Mouse (Mus musculus): ENCODE measurements around the gene Hoxb9.

The Hoxb9 gene

GRCm38 (mm10) chr11:96270996-96271540 is at the start of gene Hoxb9:
Gene Hoxb9, plus strand, starts transcription at chr11:96271457.
- DNase-seq (ENCODE audit: low read depth, low spot score): no peak

- no peak for DNase-seq (ENCODE audit: low read depth, low spot score)
Measured at GRCm38 (mm10) chr11:96223813-96224212, 47.4 kb upstream of the Hoxb9 start.

GRCm38 (mm10) chr11:96227676-96228075 is 43.6 kb upstream of the Hoxb9 start:
- DNase-seq (ENCODE audit: low read depth, low spot score): no peak

- DNase-seq (ENCODE audit: low read depth, low spot score): no peak
Measured at GRCm38 (mm10) chr11:96234906-96235305, 36.4 kb upstream of the Hoxb9 start.

GRCm38 (mm10) chr11:96240211-96240610 is 31.0 kb upstream of the Hoxb9 start:
- no peak for DNase-seq (ENCODE audit: low read depth, low spot score)

- DNase-seq (ENCODE audit: low read depth, low spot score): no peak
Measured at GRCm38 (mm10) chr11:96250901-96251300, 20.4 kb upstream of the Hoxb9 start.

GRCm38 (mm10) chr11:96251480-96252031 is 19.7 kb upstream of the Hoxb9 start:
- no peak for DNase-seq (ENCODE audit: low read depth, low spot score)

DNA sequence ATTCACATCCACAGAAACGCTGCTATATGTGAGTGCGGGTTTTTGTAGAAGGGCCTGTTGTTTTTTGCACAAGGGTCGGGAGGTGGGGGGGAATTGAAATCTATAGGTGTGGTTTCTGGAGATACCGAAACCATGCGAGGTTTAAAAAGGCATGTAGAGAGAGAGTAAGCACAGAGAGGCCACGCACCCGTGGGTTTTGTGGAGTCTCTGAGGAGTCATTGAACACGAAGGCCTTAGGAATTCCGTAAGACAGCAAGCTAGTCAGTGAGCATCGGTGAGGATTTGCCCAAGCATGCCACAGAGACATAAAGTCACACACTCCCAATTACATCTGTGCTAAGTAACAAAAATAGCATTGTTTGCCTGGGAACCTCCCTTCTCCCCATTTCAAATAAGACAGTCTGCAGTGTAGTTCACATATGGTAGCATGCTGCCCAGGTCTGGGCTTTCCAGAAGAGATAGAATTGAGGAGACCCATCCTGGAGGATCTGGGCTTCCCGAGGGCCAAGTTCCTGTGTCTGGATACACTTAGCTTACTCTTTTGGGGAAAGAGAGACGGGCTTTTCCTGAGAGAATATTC is 18.6 kb upstream of the Hoxb9 start:
- DNase-seq (ENCODE audit: low read depth, low spot score): no peak

GRCm38 (mm10) chr11:96254221-96254620 is 17.0 kb upstream of the Hoxb9 start:
- no peak for DNase-seq (ENCODE audit: low read depth, low spot score)

DNA sequence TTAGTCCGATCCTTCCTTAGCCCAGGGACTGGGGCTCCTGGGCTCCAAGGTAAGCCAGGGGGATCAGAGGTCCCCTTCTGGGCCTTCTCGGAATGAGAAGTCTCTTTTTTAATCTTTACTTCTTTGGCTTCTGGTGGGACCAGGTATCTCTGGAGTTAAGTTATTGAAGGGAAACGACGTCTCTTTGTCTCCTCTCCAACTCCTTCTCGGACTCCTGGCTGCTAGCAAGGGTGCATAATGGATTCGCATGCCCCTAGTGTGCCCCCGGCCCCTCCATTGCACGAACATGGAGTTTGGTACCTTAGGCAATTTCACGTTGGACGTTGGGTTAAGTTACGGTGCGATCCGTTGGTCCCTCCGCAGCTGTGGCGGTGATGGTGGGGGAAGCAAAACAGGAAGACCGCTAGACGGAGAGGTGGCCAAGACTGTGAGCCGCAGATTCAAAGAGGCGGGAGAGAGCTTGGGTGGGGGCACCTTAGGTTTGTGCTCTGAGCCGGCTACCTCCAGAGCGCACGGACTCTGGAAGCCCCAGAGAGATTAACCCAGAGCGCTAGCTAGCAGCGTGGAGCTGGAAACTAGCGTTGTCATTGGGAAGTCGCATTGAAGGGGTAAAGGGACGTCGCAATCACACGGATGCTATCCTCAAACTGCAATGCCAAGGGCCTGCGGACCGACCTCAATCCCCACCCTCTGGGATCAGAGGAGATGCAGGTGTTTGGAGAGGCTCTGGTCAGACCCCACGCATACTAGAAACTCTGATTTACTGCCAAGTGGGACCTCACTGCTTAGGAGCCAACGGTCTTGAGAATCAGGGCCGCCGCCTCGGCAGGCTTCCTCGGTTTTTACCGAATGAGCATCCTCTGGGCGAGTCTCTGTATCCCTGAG is 15.9 kb upstream of the Hoxb9 start:
- no peak for DNase-seq (ENCODE audit: low read depth, low spot score)

- DNase-seq (ENCODE audit: low read depth, low spot score): no peak
Measured at GRCm38 (mm10) chr11:96255996-96256445, 15.2 kb upstream of the Hoxb9 start.

- no peak for DNase-seq (ENCODE audit: low read depth, low spot score)
Measured at GRCm38 (mm10) chr11:96257141-96257540, 14.1 kb upstream of the Hoxb9 start.

GRCm38 (mm10) chr11:96259038-96259437 is 12.2 kb upstream of the Hoxb9 start:
- no peak for DNase-seq (ENCODE audit: low read depth, low spot score)

- no peak for DNase-seq (ENCODE audit: low read depth, low spot score)
Measured at GRCm38 (mm10) chr11:96259511-96259910, 11.7 kb upstream of the Hoxb9 start.

GRCm38 (mm10) chr11:96260310-96260970 is 10.8 kb upstream of the Hoxb9 start:
- no peak for DNase-seq (ENCODE audit: low read depth, low spot score)

DNA sequence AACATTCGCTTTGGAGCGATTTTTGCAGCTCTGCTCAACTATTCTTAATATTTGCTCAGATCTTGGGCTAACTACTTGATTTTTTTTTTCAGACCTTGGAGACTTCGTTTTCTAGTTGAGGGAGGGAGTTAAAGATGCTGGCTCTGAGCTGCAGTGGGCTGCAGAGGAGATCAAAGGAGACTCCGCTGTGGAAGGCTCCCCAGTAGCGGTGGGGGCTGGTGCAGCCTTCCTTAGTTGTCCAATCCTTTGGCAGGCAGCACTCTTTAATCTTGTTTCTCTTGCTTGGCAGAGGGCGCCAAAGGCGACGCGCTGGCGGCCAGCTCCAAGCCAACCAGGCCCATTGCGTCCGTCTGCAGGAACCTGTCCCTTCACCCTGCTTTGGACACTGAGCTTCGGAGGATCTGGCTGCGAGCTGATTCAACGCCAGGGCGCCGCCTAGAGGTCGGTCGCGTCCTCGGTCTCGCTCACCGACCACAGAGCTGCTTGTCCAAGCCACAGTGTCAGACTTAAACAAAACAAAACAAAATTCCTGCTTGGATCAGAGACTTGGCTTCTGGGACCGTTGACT is 9.8 kb upstream of the Hoxb9 start:
- no peak for DNase-seq (ENCODE audit: low read depth, low spot score)

GRCm38 (mm10) chr11:96262262-96262830 is 8.9 kb upstream of the Hoxb9 start:
- DNase-seq (ENCODE audit: low read depth, low spot score): no peak

DNA sequence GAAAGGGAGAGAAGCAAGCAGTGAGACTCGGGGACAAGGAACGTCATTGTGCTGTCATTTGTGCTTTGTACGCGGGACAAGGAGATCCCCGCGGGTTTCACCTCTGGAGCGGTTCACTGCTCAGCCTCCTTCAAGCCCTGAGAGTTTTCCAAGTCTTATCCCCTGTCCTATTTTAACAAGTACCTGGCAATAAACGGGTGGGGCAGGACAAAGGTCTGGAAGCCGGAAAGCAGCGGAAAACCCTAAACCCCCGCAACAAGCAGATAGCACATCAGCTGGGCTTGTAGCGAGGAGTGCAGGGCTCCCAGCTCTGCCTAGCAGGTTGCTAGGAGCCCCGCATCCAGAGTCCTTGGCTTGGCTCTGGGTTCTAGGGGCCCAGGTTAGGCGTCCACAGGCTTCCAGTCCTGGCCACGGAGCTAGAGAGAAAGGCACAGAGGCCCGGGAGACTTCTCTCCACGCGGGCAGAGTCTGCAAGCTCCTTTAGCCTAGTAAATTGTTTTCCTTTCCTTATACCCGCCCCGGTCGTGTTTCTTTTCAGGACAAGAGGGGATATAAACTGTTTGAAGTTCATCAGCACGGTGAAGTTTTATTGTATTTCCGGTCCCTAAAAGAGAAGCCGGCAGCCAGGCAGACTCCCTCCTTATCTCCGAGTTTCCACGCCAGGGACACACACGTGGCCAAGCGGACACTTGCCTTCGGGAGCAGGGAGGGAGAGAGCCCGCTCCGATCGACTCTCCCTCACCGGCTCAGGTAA is 7.4 kb upstream of the Hoxb9 start:
- DNase-seq (ENCODE audit: low read depth, low spot score): no peak

- no peak for DNase-seq (ENCODE audit: low read depth, low spot score)
Measured at GRCm38 (mm10) chr11:96264390-96265020, 6.8 kb upstream of the Hoxb9 start.

DNA sequence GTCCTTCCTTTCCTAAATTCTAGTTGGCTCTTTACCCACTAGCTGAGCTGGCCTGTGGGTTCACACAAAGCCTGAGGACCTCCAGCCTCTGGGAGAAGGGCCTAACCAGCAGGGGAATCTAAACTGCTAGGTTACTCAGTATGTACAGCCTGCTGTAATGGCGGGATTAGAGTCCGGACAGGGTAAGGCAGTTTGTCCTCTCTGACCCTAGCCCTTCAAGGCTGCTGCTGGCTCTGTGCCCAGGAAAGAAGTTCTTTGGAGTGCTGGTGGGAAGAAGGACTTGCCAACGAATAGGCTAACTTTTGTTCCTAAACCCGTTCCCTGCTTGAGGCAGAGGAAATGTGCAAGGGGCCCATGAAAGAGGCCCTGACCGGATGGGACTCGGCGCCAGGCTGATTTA is 5.3 kb upstream of the Hoxb9 start:
- DNase-seq (ENCODE audit: low read depth, low spot score): no peak
